Mouse (Mus musculus) ZHBTc4 (cell line): Measurements from ENCODE around the gene Cd2.

Experiments
- DNase-seq: peaks from one replicate; pipeline ENCODE4 v3.0.0-alpha.2; 2011; ENCODE audit warnings: low read depth, low spot score

The Cd2 gene

GRCm38 (mm10) chr3:101229551-101229930, 58.2 kb downstream of the Cd2 start:
- no peak for DNase-seq

- DNase-seq = no peak
Observed at GRCm38 (mm10) chr3:101228868-101229550, 58.7 kb downstream of the Cd2 start.

GRCm38 (mm10) chr3:101228066-101228465, 59.7 kb downstream of the Cd2 start:
- no peak for DNase-seq
